Mouse (Mus musculus) heart, adult 2 months (tissue): ENCODE measurements at regions not wholly inside any gene's neighbourhood (a gene's known extent, or its start where the extent isn't known, plus 50 kb on each side); places are given as distances from the start of the nearest gene placed in this dataset.

ENCODE experiments used
- CTCF ChIP-seq: fragments of 200-600 bp; IDR thresholded peaks from 2 replicates; pipeline ENCODE4 v1.8.1; 2022; ENCODE audit warnings: antibody characterized with exemption, mild to moderate bottlenecking, moderate library complexity
- EP300 ChIP-seq: fragments of 200-500 bp; IDR thresholded peaks from 2 replicates; pipeline ENCODE4 v1.6.1; 2011; ENCODE audit warnings: low read depth, low read length, control low read depth; ENCODE audit not compliant: insufficient read depth
- POLR2A ChIP-seq: fragments of 200-500 bp; IDR thresholded peaks from 2 replicates; pipeline ENCODE4 v1.6.1; 2011; ENCODE audit warnings: mild to moderate bottlenecking, low read depth, low read length, control low read depth; ENCODE audit not compliant: insufficient read depth

DNA sequence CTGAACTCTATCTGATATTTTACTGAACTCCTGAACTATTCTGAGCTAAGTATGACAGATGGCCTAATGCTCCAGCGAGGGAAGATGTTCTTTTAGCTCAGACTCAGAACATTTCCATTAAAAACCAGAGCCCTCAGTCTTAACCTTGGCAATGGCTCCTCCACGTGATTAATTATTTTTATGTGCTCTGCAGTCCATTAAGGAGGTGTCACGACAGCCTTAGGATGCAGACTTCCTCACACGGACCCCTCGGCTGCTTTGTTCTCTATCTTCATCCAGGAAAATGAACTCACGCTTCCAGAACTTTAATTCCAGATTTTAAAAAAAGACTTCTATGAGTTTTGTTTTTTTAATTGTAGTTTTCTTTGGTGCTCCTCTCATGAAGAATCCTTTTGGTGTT, 57.5 kb downstream of the Pou4f1 start:
- TF ChIP-seq CTCF (no peak), POLR2A (no peak), EP300 (no peak)
